Mouse (Mus musculus): ENCODE measurements around the gene Nav2.

DNA sequence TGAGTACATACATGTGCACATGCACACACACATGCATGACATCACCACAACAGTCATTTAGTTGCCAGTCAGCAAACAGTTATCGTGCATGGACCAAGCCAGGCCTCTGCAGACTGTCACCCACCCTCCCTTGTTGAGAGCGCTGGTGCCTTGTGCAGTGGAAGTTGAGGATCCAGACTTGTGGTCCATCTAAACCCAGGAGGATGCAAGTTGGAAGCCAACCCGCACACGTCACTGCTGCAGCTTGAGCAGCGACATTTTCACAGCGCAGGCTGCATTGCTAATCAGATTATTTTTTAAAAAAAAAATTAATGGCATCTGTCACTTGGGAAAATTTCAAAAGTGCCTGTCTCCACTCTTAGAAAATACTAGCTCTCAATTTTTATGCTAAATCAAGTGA lies 106.8 kb downstream of the Nav2 start:
- TF ChIP-seq PAX5 (IDR thresholded peaks at IDR 0.05; ENCODE audit: low read length) (no peak), CTCF (conservative IDR thresholded peaks at IDR 0.05 in 1 of 2, IDR thresholded peaks at IDR 0.05 in 1 of 2; ENCODE audit: low read depth in 2 of 2, low read length in 2 of 2) (no peak), POLR2A (IDR thresholded peaks at IDR 0.05; ENCODE audit: low read depth, low read length) (no peak), MAFK (IDR thresholded peaks at IDR 0.05; ENCODE audit: insufficient replicate concordance, low read length) (no peak)
